Mouse (Mus musculus) right cerebral cortex, postnatal 14 days (tissue): ENCODE results near the gene Per2.
A peak's percentile ranks its signal among the peaks of the same experiment; 100 is the strongest.

Experiments
- DNase-seq: peaks from one replicate; pipeline ENCODE4 v3.0.0; 2022

Gene Per2

DNA sequence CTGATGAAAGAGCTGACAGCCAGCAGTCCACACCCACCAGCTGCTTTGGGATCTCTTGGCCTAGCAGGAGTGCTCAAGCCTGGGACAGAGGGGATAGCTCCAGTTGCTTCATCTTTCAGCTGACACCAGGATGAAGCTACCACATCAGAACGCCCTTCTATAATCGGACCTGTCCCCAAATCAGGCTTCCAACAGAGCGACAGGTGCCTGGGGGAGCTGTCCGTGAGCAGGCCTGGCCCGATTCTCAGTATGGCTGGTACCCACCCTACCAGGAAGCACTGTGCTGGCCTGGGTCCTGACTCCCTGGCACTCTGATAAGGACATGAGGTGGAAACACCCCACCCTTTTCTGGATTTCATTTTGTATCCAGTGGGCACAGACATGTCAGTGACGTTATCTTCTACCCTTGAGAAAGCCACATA, 85.7 kb downstream of the Per2 start:
- DNase-seq: no peak

DNA sequence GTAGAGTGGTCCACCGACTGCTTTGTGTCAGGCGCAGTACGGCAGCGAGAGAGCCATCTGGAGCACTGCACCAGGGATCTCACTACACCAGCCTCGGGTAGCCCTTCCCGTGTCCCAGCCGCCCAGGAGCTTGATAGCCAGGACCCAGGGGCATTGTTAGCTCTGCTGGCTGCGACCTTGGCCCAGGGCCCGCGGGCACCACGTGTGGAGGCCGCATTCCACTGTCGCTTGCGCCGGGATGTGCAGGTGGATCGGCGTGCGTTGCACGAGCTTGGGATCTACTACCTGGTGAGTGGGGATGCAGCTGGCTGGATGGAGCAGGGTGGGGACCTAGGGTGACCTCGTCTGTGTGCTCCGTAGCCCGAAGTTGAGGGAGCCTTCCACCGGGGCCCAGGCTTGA, 89.1 kb downstream of the Per2 start:
- no peak for DNase-seq

DNA sequence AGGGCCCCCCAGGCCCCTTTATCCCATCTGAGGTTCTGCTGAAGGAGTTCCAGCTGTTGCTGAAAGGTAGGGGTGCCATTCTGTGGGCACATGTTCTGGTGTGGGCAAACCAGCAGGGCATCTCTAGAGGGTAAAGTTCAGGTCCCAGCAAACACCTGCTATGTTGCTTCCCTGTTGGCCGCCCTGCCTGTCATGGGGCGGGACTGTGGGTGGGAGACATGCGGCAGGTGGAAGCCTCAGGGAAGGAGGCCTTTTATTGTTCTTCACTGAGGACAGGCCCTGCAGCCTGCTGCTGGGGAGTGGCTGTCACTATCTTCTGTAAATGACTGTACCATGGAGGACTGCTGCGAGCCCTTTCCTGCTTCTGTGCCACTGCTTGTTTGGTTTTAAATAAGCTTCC, 89.7 kb downstream of the Per2 start:
- DNase-seq: no peak

DNA sequence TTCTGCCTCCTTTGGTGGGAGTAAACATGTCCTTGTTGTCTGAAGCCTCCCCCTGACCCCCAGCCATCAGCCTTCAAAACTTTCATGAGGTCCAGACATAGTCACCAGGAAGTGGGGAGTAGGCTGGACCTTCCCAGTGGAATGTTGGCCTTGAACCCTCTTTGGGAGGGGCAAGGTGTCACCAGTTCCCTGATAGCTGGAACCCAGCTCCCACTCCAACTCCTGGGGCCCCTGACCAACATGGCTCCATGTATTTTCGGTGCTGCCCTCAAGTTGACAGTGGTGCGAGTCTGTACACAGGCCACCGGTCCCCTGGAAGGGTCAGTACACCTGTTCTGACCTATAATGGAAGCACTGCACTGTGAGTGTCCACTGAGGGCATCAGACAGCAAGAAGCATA, 91.8 kb downstream of the Per2 start:
- no peak for DNase-seq

DNA sequence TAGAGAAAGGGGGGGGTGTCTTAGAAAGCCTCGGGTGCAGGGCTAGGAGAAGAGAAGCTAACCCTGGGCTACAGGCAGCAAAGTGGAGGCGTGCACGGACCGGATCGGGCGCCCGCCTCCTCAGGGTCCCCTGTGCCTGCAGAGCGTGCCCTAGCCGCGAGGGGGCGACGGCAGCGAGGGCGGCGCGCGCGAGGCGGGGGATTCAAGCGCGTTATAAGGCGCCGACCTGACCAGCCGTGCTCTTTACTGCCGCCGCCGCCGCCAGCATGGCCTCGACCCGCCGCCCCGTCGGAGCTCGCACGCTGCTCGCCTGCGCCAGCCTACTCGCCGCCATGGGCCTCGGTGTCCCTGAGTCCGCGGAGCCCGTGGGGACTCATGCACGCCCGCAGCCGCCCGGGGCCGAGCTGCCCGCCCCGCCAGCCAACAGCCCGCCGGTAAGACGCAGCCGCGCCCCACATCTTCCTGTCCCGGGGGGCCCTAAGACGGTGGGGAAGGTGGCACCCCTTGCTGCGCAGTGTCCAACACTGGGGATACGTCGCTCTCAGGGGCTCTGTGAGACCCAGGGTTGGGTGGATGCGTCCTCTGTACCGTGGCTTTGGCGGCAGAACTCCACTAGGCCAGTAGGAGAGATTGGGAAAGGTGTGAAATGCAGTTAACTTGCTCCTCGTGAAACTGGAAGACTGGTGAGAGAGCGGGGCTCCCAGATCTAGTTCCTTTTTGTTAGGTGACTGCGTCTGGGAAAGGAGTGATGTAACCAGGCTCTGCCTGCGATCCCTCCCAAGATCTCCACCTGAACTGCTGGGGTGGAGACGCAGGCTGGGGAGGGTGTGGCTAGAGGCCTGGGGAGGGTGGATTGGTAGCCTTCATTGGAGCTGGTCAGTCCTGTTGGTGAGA, 92.7 kb downstream of the Per2 start, which contains the start of gene Erfe:
Gene Erfe, plus strand, starts transcription at position 216 of the 894 bp plus-strand sequence.
- DNase-seq: peak; percentile 57
